Mouse (Mus musculus) left cerebral cortex, postnatal 25 days (tissue): ENCODE measurements at regions not wholly inside any gene's neighbourhood (a gene's known extent, or its start where the extent isn't known, plus 50 kb on each side); places are given as distances from the start of the nearest gene placed in this dataset.

Experiments
- DNase-seq, 2 experiments: peaks; one replicate each; pipeline ENCODE4 v3.0.0; 2022; ENCODE audit warnings: low spot score in 2 of 2, mixed read lengths in 1 of 2
- intact Hi-C: fragments of 180-260 bp; cut with DNase I; formaldehyde crosslinking; loops from one replicate; pipeline ENCODE4 v1.15.1; 2025

GRCm38 (mm10) chr9:92661938-92662337 lies 119.9 kb downstream of the Plod2 start:
- no peak for DNase-seq
- intact Hi-C loops = no loop called here

- peak in 1 of 2 experiments; percentile 37 for DNase-seq
Observed at GRCm38 (mm10) chr9:92667361-92667881, 125.4 kb downstream of the Plod2 start.

GRCm38 (mm10) chr9:92671966-92672365 lies 129.9 kb downstream of the Plod2 start:
- peak in 1 of 2 experiments; percentile 9 for DNase-seq
- intact Hi-C loops = no loop called here

More at GRCm38 (mm10) chr9:92667361-92667881, 125.4 kb downstream of the Plod2 start:
- intact Hi-C loops = no loop called here

- intact Hi-C loops = no loop called here
- peak in 1 of 2 experiments; percentile 35 for DNase-seq
Observed at GRCm38 (mm10) chr9:92694361-92695016, 152.5 kb downstream of the Plod2 start.

- intact Hi-C loops = no loop called here
- DNase-seq = no peak
Observed at GRCm38 (mm10) chr9:92697971-92698370, 155.9 kb downstream of the Plod2 start.

- peak in 1 of 2 experiments; percentile 60 for DNase-seq
- intact Hi-C loops = no loop called here
Observed at GRCm38 (mm10) chr9:92704752-92705151, 162.7 kb downstream of the Plod2 start.

GRCm38 (mm10) chr9:92707011-92707410 lies 165.0 kb downstream of the Plod2 start:
- intact Hi-C loops = no loop called here
- DNase-seq = no peak

GRCm38 (mm10) chr9:92717176-92717575 lies 175.2 kb downstream of the Plod2 start:
- intact Hi-C loops = no loop called here
- no peak for DNase-seq

- intact Hi-C loops = no loop called here
- no peak for DNase-seq
Observed at GRCm38 (mm10) chr9:92718337-92718736, 176.3 kb downstream of the Plod2 start.

- no peak for DNase-seq
- intact Hi-C loops = no loop called here
Observed at GRCm38 (mm10) chr9:92719251-92719650, 177.2 kb downstream of the Plod2 start.

GRCm38 (mm10) chr9:92728864-92729263 lies 186.8 kb downstream of the Plod2 start:
- DNase-seq = peak in 1 of 2 experiments; percentile 32
- intact Hi-C loops = no loop called here

GRCm38 (mm10) chr9:92731396-92731795 lies 189.4 kb downstream of the Plod2 start:
- peak; percentile 72 to 89 for DNase-seq
- intact Hi-C loops = loop anchor here (5.0 kb wide), 1 partner anchor 589 kb away; no protein-coding TSS in a partner anchor

- peak; percentile 30 to 59 for DNase-seq
- intact Hi-C loops = no loop called here
Observed at GRCm38 (mm10) chr9:92767532-92767931, 225.5 kb downstream of the Plod2 start.

GRCm38 (mm10) chr9:92768432-92768831 lies 226.4 kb downstream of the Plod2 start:
- intact Hi-C loops = no loop called here
- DNase-seq = peak in 1 of 2 experiments; percentile 58

GRCm38 (mm10) chr9:92769528-92769927 lies 227.5 kb downstream of the Plod2 start:
- intact Hi-C loops = no loop called here
- no peak for DNase-seq

GRCm38 (mm10) chr9:92771002-92771401 lies 229.0 kb downstream of the Plod2 start:
- intact Hi-C loops = no loop called here

GRCm38 (mm10) chr9:92771716-92772115 lies 229.7 kb downstream of the Plod2 start:
- intact Hi-C loops = no loop called here
- no peak for DNase-seq

More at GRCm38 (mm10) chr9:92771002-92771401, 229.0 kb downstream of the Plod2 start:
- no peak for DNase-seq

GRCm38 (mm10) chr9:92782922-92783454 lies 241.0 kb downstream of the Plod2 start:
- intact Hi-C loops = no loop called here

GRCm38 (mm10) chr9:92799695-92800094 lies 257.7 kb downstream of the Plod2 start:
- intact Hi-C loops = no loop called here
- DNase-seq = no peak

More at GRCm38 (mm10) chr9:92782922-92783454, 241.0 kb downstream of the Plod2 start:
- no peak for DNase-seq

- no peak for DNase-seq
- intact Hi-C loops = no loop called here
Observed at GRCm38 (mm10) chr9:92809469-92809868, 267.4 kb downstream of the Plod2 start.

- intact Hi-C loops = no loop called here
- no peak for DNase-seq
Observed at GRCm38 (mm10) chr9:92820721-92821120, 278.7 kb downstream of the Plod2 start.
